Mouse (Mus musculus) forebrain, embryonic 11.5 days (tissue): Measurements from ENCODE around the gene Fam160a2. TPM values are rescaled to one million over a fixed set of nuclear protein-coding genes. Genes with fewer than 3 reads are reported as not detected.
A peak's percentile ranks its signal among the peaks of the same experiment; 100 is the strongest.

ENCODE experiments used
- ATAC-seq: fragments of 200-750 bp; cut with Nextera tagmentation; replicated peaks from 2 replicates; pipeline ENCODE4 v1.8.0; 2017; ENCODE audit warnings: moderate TSS enrichment; ENCODE audit not compliant: low FRiP score
- DNase-seq: peaks from one replicate; pipeline ENCODE4 v3.0.0-alpha.2; 2017; ENCODE audit warnings: low spot score
- H3K27ac ChIP-seq: fragments of 300-500 bp; sonication (generic); 2 replicates; pipeline ENCODE4 v1.5.1; 2014; ENCODE audit warnings: low read depth, low read length
- H3K27me3 ChIP-seq: fragments of 300-500 bp; sonication (generic); 2 replicates; pipeline ENCODE4 v1.6.1; 2014; ENCODE audit warnings: mild to moderate bottlenecking, low read length, mixed read lengths; ENCODE audit not compliant: control insufficient read depth, insufficient read depth
- H3K36me3 ChIP-seq: fragments of 300-500 bp; sonication (generic); 2 replicates; pipeline ENCODE4 v1.6.1; 2014; ENCODE audit warnings: mild to moderate bottlenecking, low read length, moderate library complexity, mixed read lengths; ENCODE audit not compliant: control insufficient read depth, insufficient read depth
- H3K4me1 ChIP-seq: fragments of 300-500 bp; sonication (generic); replicated peaks from 2 replicates; pipeline ENCODE4 v1.6.1; 2014; ENCODE audit warnings: low read length, mixed read lengths; ENCODE audit not compliant: control insufficient read depth, insufficient read depth
- H3K4me2 ChIP-seq: fragments of 300-500 bp; sonication (generic); 2 replicates; pipeline ENCODE4 v1.6.1; 2014; ENCODE audit warnings: low read depth, mild to moderate bottlenecking, low read length, moderate library complexity, mixed read lengths; ENCODE audit not compliant: severe bottlenecking
- H3K4me3 ChIP-seq: fragments of 300-500 bp; sonication (generic); 2 replicates; pipeline ENCODE4 v1.5.1; 2014; ENCODE audit warnings: low read depth, low read length
- H3K9ac ChIP-seq: fragments of 300-500 bp; sonication (generic); 2 replicates; pipeline ENCODE4 v1.6.1; 2014; ENCODE audit warnings: low read length
- H3K9me3 ChIP-seq: fragments of 300-500 bp; sonication (generic); 2 replicates; pipeline ENCODE4 v1.6.1; 2016; ENCODE audit warnings: low read length, mixed read lengths; ENCODE audit not compliant: control insufficient read depth
- WGBS: fragments of 180-500 bp; shearing (Covaris S2); extraction: QIAGEN DNeasy Blood & Tissue Kit; methylation state at CpG from one replicate; pipeline ENCODE4 v1.1.7; 2014; 5-methylcytosine and 5-hydroxymethylcytosine counted together
- polyA plus RNA-seq: library from polyadenylated mRNA; unstranded; fragments of >200 nt; fragmentation: Nextera tagmentation; extraction: Ambion mirVana; gene quantifications from 2 replicates; pipeline ENCODE4 v1.2.1, GENCODE M21; 2014

Fam160a2 gene
- polyA plus RNA-seq, 1 experiment from 2014 or later, result 47.4 TPM

DNA sequence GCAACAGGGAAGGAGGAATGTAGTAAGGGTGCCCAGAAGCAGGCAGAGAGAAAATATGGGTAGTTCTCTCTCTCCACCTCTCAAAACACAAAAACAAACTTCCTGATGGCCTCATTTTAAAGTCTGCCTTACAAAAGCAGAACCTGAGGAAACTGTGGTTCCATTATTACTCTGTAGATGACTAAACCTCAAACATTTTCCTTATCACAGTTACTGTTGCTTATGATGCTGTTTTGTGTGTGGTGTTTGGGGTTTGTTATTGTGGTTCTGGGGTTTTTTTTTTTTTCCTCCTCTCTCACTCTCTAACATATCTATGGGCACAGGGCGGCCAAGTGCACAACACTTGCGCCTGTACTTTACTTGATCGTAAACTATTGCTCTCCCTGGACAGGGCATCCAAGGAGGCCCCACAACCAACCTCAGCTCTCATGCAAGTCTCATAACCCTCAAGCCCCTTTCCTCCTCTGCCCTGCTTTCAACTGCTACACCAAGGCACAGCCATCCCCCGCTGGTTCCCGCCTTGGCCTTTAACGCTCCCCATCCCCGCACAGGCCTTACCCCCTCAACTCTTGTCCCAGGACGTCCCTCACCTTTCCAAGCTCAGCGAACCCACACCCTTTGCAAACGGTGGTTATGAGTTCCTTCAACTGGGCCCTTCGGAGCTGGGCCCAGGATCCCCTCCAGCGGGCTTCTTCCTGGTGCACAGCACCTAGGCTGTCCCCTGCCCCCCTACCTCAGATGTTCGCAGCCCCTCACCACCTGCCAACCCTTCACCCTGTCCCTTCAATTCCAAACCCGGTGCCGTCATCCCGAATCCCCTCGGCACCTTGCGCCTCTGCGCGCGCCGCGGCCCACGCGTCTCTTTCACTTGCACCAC, 558 bp downstream of the Fam160a2 start:
- Histone ChIP-seq H3K36me3 (no peaks in the 10 kb centered on the region), H3K4me2 (peak overlapping the region; percentile 67), H3K9ac (peak overlapping the region; percentile 83), H3K27ac (peak overlapping the region; percentile 37; the same call in 1 of the 2 replicates), H3K4me1 (0 out of 2 replicates have a peak, but pooled peaks cover 1% of the 10 kb centered on the region), H3K4me3 (peak overlapping the region; percentile 81), H3K9me3 (no peaks in the 10 kb centered on the region), H3K27me3 (no peaks in the 10 kb centered on the region)
- ATAC-seq (no peak), DNase-seq (no peak)
- 2% methylated on average over 25 of the region's 25 CpGs for WGBS

DNA sequence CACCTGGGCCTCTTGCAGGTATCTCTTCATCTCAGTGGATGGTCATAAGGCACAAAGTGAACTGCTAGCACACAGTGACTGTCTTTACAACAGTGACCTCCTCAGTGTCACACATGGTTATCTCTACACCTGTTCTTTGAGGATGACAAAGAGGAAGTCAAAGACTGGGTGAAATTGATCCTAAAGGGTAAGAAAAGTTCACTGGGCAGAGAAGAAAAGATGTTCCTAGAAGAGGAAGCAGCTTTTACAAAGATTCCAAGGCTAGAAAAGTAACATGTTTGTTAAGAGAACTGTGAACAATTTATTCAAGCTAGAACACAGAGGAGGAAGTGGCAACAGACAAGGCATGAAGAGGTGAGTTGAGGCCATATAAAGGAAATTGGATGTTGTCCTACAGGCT, 3.7 kb downstream of the Fam160a2 start:
- Histone ChIP-seq H3K36me3 (no peaks in the 10 kb centered on the region), H3K4me1 (0 out of 2 replicates have a peak, but pooled peaks cover 1% of the 10 kb centered on the region), H3K9ac (no peak overlapping the region), H3K27ac (no peak overlapping the region), H3K4me2 (no peak overlapping the region), H3K9me3 (no peaks in the 10 kb centered on the region), H3K4me3 (no peak overlapping the region), H3K27me3 (no peaks in the 10 kb centered on the region)
- no peak for DNase-seq
- ATAC-seq, result no peak

GRCm38 (mm10) chr7:105395131-105395820, 4.6 kb downstream of the Fam160a2 start:
- H3K36me3 ChIP-seq, result no peaks in the 10 kb centered on the region
- H3K9me3 ChIP-seq, result no peaks in the 10 kb centered on the region
- H3K4me3 ChIP-seq, result no peak overlapping the region
- ATAC-seq (no peak), DNase-seq (no peak)
- no peaks in the 10 kb centered on the region for H3K27me3 ChIP-seq
- H3K4me2 ChIP-seq, result no peak overlapping the region
- H3K4me1 ChIP-seq, result 0 out of 2 replicates have a peak, but pooled peaks cover 1% of the 10 kb centered on the region
- H3K27ac ChIP-seq, result no peak overlapping the region
- no peak overlapping the region for H3K9ac ChIP-seq

DNA sequence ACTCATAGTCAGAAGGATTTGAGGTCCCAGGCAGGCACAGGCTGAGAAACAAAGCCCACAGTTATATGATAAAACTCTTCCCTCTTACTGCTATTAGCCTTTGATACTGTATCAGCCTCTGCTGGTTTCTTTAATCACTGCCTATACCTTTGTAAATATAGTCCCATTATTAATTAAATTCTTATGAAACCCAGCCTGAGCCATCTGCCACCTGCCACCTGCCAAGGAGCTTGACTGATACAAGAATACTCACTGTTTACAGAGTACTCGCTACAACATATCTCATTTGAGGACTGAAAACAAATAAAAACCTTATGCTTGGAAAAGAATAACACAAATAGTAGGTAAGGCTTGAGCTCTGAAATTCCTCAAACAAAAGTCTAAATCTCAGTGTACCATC, 5.2 kb downstream of the Fam160a2 start:
- H3K4me1 ChIP-seq, result 0 out of 2 replicates have a peak, but pooled peaks cover 1% of the 10 kb centered on the region
- 85% methylated on average over 1 of the region's 1 CpGs for WGBS
- no peak overlapping the region for H3K4me3 ChIP-seq
- ATAC-seq (no peak), DNase-seq (no peak)
- no peaks in the 10 kb centered on the region for H3K9me3 ChIP-seq
- no peak overlapping the region for H3K27ac ChIP-seq
- H3K4me2 ChIP-seq, result no peak overlapping the region
- no peaks in the 10 kb centered on the region for H3K27me3 ChIP-seq
- peaks cover under 1% of the 10 kb centered on the region; the same call in 1 of the 2 replicates for H3K36me3 ChIP-seq
- H3K9ac ChIP-seq, result no peak overlapping the region

DNA sequence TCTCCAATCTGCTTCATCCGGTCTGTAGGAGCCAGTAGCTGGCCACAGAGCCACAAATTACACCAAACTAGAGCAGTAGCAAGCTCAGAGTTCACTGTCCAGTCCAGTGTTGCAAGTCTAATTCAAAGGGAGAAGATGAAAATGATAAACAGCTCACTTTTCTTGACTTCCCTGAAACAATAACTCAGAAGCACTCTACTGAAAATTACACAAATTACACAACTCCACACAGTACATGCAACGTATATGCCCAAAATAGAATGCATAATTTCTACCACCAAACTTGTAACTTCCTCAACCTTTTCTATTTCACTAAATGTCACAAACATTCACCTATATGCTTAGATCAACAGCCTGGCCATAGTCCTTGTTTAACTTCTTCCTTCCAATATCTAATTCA, 9.6 kb downstream of the Fam160a2 start:
- no peak overlapping the region for H3K4me3 ChIP-seq
- no peak overlapping the region for H3K9ac ChIP-seq
- no peak overlapping the region for H3K27ac ChIP-seq
- peaks cover 11% of the 10 kb centered on the region for H3K36me3 ChIP-seq
- H3K9me3 ChIP-seq, result no peaks in the 10 kb centered on the region
- H3K27me3 ChIP-seq, result no peaks in the 10 kb centered on the region
- no peak overlapping the region for H3K4me2 ChIP-seq
- ATAC-seq (no peak), DNase-seq (no peak)
- 88% methylated on average over 2 of the region's 2 CpGs for WGBS
- H3K4me1 ChIP-seq, result no peaks in the 10 kb centered on the region

- Histone ChIP-seq H3K4me2 (no peak overlapping the region), H3K4me3 (no peak overlapping the region), H3K9ac (no peak overlapping the region), H3K9me3 (no peaks in the 10 kb centered on the region), H3K27me3 (no peaks in the 10 kb centered on the region), H3K27ac (no peak overlapping the region), H3K36me3 (peaks cover 11% of the 10 kb centered on the region), H3K4me1 (no peaks in the 10 kb centered on the region)
- DNase-seq (no peak), ATAC-seq (no peak)
- 94% methylated on average over 2 of the region's 2 CpGs for WGBS
These were observed 12.2 kb downstream of the Fam160a2 start for GRCm38 (mm10) chr7:105387696-105388095.

GRCm38 (mm10) chr7:105380329-105380728, 19.5 kb downstream of the Fam160a2 start:
- WGBS, result 93% methylated on average over 3 of the region's 3 CpGs
- Histone ChIP-seq H3K4me2 (no peak overlapping the region), H3K4me1 (no peaks in the 10 kb centered on the region), H3K27ac (no peak overlapping the region), H3K36me3 (peaks cover 4% of the 10 kb centered on the region; the same call in 1 of the 2 replicates), H3K9ac (no peak overlapping the region), H3K27me3 (no peaks in the 10 kb centered on the region), H3K9me3 (no peaks in the 10 kb centered on the region), H3K4me3 (no peak overlapping the region)
- DNase-seq (no peak), ATAC-seq (no peak)

- ATAC-seq (peak; percentile 40; the same call in 1 of the 2 replicates), DNase-seq (no peak)
- H3K36me3 ChIP-seq, result no peaks in the 10 kb centered on the region; the same call in 1 of the 2 replicates
- H3K4me3 ChIP-seq, result no peak within 1 kb of the TSS
- no peaks in the 10 kb centered on the region for H3K9me3 ChIP-seq
- H3K27me3 ChIP-seq, result no peaks in the 10 kb centered on the region
- no peak within 1 kb of the TSS for H3K4me2 ChIP-seq
- 89% methylated on average over 1 of the region's 1 CpGs for WGBS
- no peak within 1 kb of the TSS for H3K27ac ChIP-seq
- H3K9ac ChIP-seq, result no peak within 1 kb of the TSS
- H3K4me1 ChIP-seq, result no peaks in the 10 kb centered on the region
These were observed 25.0 kb downstream of the Fam160a2 start, which contains the start of gene Gm5901 for GRCm38 (mm10) chr7:105374866-105375265. Gene Gm5901, plus strand, starts transcription at chr7:105375038.
